Mouse (Mus musculus): Measurements from ENCODE around the gene Wdr5. TPM values are rescaled to one million over a fixed set of nuclear protein-coding genes. Genes with fewer than 3 reads are reported as not detected.
"Not testable (repeated sequence)": the region's sequence is repeated elsewhere in the genome, so short reads cannot be mapped to it uniquely, and the experiment has no call there.

Wdr5 gene
- polyA plus RNA-seq, 1 experiment: 22.6 TPM

DNA sequence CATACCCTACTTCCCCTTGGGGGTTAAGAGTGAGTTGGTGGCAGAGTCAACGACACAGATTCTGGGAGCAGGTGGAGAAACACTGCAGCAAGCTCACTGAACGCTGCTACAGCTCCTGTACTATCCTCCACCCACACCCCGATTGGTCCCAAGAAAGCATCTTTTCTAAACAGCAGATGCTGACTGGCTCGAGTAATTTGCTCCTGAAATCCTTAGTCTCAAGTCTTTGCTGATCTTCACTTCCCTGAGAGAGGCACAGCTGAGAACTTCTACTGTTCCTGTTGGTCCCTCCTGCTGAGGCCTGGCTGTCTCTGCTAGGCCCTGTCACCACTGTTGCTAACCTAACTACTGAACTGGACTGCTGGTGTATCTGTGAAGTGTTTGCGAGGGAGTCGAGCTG, 29.7 kb downstream of the Wdr5 start:
- Histone ChIP-seq H3K27ac (ENCODE audit: insufficient read depth, low read depth, low read length) (no peak overlapping the region), H3K4me3 (ENCODE audit: low read depth, low read length) (no peak overlapping the region), H3K27me3 (ENCODE audit: control insufficient read depth, insufficient read depth, low read length) (no peaks in the 10 kb centered on the region), H3K4me1 (ENCODE audit: control insufficient read depth, insufficient read depth, insufficient read length, low read length) (peaks cover 8% of the 10 kb centered on the region; the same call in 1 of the 2 replicates), H3K36me3 (ENCODE audit: control insufficient read depth, insufficient read depth, low read length) (no peaks in the 10 kb centered on the region)
- TF ChIP-seq POLR2A (IDR thresholded peaks at IDR 0.05; ENCODE audit: low read depth, low read length) (no peak), CTCF (IDR thresholded peaks at IDR 0.05; ENCODE audit: extremely low read depth, insufficient read length, insufficient replicate concordance, low read depth, low read length) (no peak)
- 87% methylated on average over 6 of the region's 6 CpGs for WGBS

DNA sequence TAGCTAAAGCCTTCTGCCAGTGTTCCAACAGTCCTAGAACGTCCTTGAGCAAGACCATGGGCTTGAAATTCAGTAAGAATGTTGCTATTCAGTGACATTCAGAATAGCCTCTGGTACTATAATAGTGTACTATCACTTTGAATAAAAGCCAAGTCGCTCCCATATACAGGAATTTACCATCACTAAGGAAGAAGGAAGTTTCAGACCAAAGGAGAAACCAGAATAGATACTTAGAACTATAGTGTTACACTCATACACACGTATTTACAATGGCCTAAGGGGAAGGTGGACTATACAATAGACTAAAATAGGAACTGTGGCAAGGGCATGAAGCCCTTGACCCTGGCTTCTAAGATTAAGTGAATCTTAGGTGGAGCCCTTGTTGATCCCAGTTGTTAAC, 30.6 kb downstream of the Wdr5 start:
- not testable (repeated sequence) for H3K4me1 ChIP-seq (ENCODE audit: control insufficient read depth, insufficient read depth, insufficient read length, low read length); H3K27me3 ChIP-seq (ENCODE audit: control insufficient read depth, insufficient read depth, low read length); H3K27ac ChIP-seq (ENCODE audit: insufficient read depth, low read depth, low read length); H3K4me3 ChIP-seq (ENCODE audit: low read depth, low read length); H3K36me3 ChIP-seq (ENCODE audit: control insufficient read depth, insufficient read depth, low read length)
- WGBS: 65% methylated on average over 3 of the region's 3 CpGs

DNA sequence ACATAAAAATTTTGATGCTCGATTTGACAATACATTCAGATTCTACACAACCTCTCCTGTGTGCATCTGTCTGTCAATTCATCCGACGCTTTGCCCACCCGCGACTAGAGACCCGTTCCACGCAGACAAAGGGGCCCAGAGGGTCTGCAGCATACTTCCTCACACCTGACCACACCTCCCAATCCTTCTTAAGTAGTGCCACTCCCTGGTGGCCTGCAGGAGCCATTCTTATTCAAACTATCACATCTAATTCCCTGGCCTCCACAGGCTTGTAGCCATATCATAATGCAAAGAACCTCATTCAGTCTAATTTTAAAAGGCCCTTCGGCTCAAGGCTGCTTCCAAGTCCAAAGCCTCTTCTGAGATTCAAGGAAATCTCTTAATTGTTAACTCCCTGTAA, 31.1 kb downstream of the Wdr5 start:
- not testable (repeated sequence) for H3K4me3 ChIP-seq (ENCODE audit: low read depth, low read length); H3K4me1 ChIP-seq (ENCODE audit: control insufficient read depth, insufficient read depth, insufficient read length, low read length); H3K27me3 ChIP-seq (ENCODE audit: control insufficient read depth, insufficient read depth, low read length); H3K27ac ChIP-seq (ENCODE audit: insufficient read depth, low read depth, low read length); H3K36me3 ChIP-seq (ENCODE audit: control insufficient read depth, insufficient read depth, low read length)
- 95% methylated on average over 8 of the region's 8 CpGs for WGBS

DNA sequence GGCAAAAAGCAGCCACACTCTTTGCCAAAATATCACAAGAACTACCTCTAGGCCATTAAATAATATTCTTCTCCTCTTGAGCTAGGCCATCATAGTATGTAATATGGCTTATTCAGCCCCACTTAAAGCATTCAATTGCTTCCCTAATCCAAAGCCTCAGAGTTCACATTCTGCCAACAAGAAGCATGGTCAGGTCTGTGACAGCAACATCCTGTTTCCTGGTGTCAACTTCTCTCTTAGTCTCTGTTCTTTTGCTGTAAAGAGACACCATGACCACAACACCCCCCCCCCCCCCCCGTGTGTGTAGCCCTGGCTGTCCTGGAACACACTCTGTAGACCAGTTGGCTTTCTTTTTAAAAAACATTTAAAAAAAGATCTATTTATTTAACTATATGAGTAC, 32.4 kb downstream of the Wdr5 start:
- Histone ChIP-seq H3K4me3 (ENCODE audit: low read depth, low read length) (no peak overlapping the region), H3K4me1 (ENCODE audit: control insufficient read depth, insufficient read depth, insufficient read length, low read length) (peaks cover 2% of the 10 kb centered on the region; the same call in 1 of the 2 replicates), H3K27ac (ENCODE audit: insufficient read depth, low read depth, low read length) (no peak overlapping the region), H3K27me3 (ENCODE audit: control insufficient read depth, insufficient read depth, low read length) (no peaks in the 10 kb centered on the region), H3K36me3 (ENCODE audit: control insufficient read depth, insufficient read depth, low read length) (no peaks in the 10 kb centered on the region)
- TF ChIP-seq POLR2A (IDR thresholded peaks at IDR 0.05; ENCODE audit: low read depth, low read length): no peak
- no peak for TF ChIP-seq CTCF (IDR thresholded peaks at IDR 0.05; ENCODE audit: extremely low read depth, insufficient read length, insufficient replicate concordance, low read depth, low read length)
- 50% methylated on average over 1 of the region's 1 CpGs for WGBS

DNA sequence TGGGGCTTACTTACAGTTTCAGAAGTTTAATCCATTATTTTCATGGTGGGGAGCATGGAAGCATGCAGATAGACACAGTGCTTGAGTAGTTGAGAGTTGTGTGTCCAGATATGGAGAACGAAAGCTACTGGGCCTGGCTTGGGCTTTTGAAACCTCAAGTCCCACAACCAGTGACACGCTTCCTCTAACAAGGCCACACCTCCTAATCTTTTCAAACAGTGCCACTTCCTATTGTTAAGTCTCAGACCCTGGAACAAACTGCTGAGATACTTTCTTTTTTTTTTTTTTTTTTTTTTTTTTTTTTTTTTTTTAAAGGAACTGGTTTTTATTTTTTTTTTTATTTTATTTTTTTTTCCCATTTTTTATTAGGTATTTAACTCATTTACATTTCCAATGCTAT, 33.0 kb downstream of the Wdr5 start:
- TF ChIP-seq POLR2A (IDR thresholded peaks at IDR 0.05; ENCODE audit: low read depth, low read length) (no peak), CTCF (IDR thresholded peaks at IDR 0.05; ENCODE audit: extremely low read depth, insufficient read length, insufficient replicate concordance, low read depth, low read length) (no peak)
- Histone ChIP-seq H3K4me3 (ENCODE audit: low read depth, low read length) (no peak overlapping the region), H3K4me1 (ENCODE audit: control insufficient read depth, insufficient read depth, insufficient read length, low read length) (peaks cover 2% of the 10 kb centered on the region; the same call in 1 of the 2 replicates), H3K27ac (ENCODE audit: insufficient read depth, low read depth, low read length) (no peak overlapping the region), H3K36me3 (ENCODE audit: control insufficient read depth, insufficient read depth, low read length) (no peaks in the 10 kb centered on the region), H3K27me3 (ENCODE audit: control insufficient read depth, insufficient read depth, low read length) (no peaks in the 10 kb centered on the region)
- WGBS: 95% methylated on average over 2 of the region's 2 CpGs

DNA sequence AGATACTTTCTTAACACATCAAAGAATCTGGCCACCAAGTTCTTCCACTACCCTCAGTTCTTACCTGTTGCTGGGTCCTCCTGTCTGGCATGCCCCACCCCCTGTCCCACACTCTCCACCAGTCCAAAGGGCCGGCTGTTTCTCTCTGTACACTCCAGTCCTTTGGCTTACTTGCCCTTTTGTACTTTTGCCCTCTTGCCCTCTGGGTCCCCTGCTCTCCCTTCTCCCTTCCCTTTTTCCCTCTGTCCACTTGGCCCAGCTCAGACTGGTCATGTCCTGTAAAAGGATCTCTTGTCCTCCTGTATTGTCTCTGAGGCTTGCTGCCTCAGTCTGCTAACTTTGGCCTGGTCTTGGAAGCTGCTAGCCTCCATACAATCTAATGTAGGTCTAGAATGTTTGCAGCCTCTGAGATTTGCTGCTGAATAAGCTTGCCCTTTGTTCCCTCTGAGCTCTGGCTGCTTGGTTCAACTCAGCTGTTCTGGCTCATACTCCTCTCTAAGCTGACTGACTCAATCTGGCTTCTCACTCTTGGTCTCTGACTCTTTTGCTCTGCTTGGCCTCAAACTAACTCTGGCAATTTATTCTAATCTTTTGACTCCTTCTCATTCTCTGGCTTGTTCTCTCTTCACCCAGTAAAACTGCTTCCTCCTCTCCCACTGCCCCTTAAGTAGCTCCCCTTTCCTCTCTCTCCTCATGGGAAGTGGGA, 33.9 kb downstream of the Wdr5 start:
- Histone ChIP-seq H3K4me3 (ENCODE audit: low read depth, low read length) (no peak overlapping the region), H3K4me1 (ENCODE audit: control insufficient read depth, insufficient read depth, insufficient read length, low read length) (peaks cover 2% of the 10 kb centered on the region; the same call in 1 of the 2 replicates), H3K36me3 (ENCODE audit: control insufficient read depth, insufficient read depth, low read length) (no peaks in the 10 kb centered on the region), H3K27ac (ENCODE audit: insufficient read depth, low read depth, low read length) (peak overlapping the region; percentile 82), H3K27me3 (ENCODE audit: control insufficient read depth, insufficient read depth, low read length) (no peaks in the 10 kb centered on the region)
- no peak for TF ChIP-seq POLR2A (IDR thresholded peaks at IDR 0.05; ENCODE audit: low read depth, low read length)
- no peak for TF ChIP-seq CTCF (IDR thresholded peaks at IDR 0.05; ENCODE audit: extremely low read depth, insufficient read length, insufficient replicate concordance, low read depth, low read length)
- 38% methylated on average over 1 of the region's 1 CpGs for WGBS

DNA sequence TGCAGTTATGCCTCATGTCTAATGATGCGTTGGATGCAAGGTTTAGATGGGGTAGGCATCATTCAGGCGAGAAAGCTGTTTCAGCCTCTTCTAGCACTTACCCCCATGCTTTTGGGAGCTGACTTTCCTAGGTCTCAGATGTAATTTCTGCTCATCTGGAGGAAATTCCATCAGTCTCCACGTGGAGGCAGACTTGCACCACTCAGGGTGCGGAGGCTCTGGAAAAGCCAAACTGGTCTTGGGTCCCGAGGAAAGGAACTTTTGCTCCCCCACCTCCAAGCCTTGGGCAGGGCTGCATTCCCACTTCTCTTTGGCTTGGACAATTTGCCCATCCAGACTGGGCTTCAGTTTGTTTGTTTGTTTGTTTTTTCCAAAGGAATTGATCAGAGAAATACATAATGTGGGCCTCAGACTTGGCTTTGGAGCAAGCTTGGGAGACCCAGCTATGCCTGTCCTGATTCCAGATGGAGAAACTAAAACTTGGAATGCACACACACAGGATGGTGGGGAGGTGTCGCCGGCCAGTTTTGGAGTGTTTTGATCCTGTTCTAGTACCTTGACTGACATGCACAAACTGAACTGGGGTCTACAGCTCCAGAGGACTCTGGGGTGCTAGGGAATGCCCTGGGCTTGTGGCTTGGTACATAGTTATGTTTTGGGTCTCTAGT, 37.8 kb downstream of the Wdr5 start:
- Histone ChIP-seq H3K36me3 (ENCODE audit: control insufficient read depth, insufficient read depth, low read length) (no peaks in the 10 kb centered on the region), H3K27ac (ENCODE audit: insufficient read depth, low read depth, low read length) (no peak overlapping the region), H3K4me3 (ENCODE audit: low read depth, low read length) (no peak overlapping the region), H3K4me1 (ENCODE audit: control insufficient read depth, insufficient read depth, insufficient read length, low read length) (peaks cover 10% of the 10 kb centered on the region; the same call in 1 of the 2 replicates), H3K27me3 (ENCODE audit: control insufficient read depth, insufficient read depth, low read length) (no peaks in the 10 kb centered on the region)
- no peak for TF ChIP-seq POLR2A (IDR thresholded peaks at IDR 0.05; ENCODE audit: low read depth, low read length)
- peak; percentile 94; the same call in 1 of the 2 replicates for TF ChIP-seq CTCF (IDR thresholded peaks at IDR 0.05; ENCODE audit: extremely low read depth, insufficient read length, insufficient replicate concordance, low read depth, low read length)
- WGBS: 21% methylated on average over 7 of the region's 7 CpGs
